Mouse (Mus musculus) monocyte, adult 5-6 weeks (primary cell): Measurements from ENCODE around the gene Samd14. TPM values are rescaled to one million over a fixed set of nuclear protein-coding genes. Genes with fewer than 3 reads are reported as not detected.
A peak's percentile ranks its signal among the peaks of the same experiment; 100 is the strongest.

ENCODE experiments used
- ATAC-seq: fragments of 153-309, 156-312 bp; replicated peaks from 2 replicates; pipeline ENCODE4 v1.8.0; 2017; ENCODE audit warnings: mild to moderate bottlenecking; ENCODE audit not compliant: low TSS enrichment, insufficient number of reproducible peaks, severe bottlenecking, poor library complexity, low FRiP score
- total RNA-seq: library from RNA; stranded (forward); fragments of 200-1000, 200-491, 200-594 nt; gene quantifications from 3 replicates; pipeline ENCODE4 v1.2.3, GENCODE M21; 2017

Gene Samd14
- total RNA-seq, 1 experiment from 2014 or later = 0.38 TPM

GRCm38 (mm10) chr11:95044185-95044870 is 34.6 kb downstream of the Samd14 start:
- ATAC-seq = no peak

DNA sequence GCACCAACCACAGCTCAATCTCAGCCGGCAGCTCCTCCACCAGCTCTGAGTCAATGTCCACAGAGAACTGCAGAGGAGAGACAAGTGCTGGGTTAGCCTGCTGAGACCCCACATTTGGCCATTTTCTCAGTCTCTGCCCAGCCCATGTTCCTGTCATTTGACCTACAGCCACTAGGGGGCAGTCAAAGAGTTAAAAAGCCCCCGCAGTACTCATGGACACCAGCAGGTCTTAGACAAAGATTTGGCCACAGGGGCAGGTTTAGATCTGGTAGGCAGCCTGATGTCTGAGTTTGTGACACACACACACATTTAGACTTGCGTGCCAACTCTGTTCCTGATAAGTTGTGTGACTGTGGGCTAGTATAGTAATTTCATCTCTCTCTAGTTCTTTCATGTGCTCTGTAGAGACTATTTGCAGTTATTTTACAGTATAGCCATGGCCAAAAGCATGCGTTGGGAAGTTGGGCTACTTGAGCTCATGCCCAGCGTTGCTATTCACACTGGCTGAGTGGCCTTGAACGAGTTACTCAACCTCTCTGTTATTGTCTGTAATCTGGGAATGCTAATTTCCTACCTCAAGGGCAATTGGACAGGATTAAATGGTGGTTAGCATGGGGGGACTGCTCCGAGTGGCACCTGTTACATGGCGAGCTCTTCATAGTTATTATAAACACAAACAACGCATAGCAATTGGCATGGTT is 37.5 kb downstream of the Samd14 start:
- ATAC-seq = peak; percentile 80

DNA sequence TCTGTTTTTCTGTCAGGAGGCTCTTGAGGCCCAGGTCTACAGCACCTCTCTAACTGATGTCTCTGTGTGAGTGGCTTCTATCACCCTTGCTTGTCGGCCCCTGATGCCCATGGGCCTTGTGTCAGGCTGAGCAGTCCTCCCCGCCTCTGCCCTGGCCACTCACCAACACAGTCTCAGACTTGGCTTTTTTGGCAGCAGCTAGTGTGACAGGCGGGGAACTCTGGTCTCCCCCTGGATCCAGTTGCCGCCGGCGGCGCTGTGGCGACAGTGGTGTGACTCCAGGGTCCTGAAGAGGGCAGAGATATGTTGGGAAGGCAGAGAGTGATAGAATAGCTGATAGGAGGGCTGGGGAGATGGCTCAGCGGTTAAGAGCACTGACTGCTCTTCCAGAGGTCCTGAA is 43.4 kb downstream of the Samd14 start:
- no peak for ATAC-seq

DNA sequence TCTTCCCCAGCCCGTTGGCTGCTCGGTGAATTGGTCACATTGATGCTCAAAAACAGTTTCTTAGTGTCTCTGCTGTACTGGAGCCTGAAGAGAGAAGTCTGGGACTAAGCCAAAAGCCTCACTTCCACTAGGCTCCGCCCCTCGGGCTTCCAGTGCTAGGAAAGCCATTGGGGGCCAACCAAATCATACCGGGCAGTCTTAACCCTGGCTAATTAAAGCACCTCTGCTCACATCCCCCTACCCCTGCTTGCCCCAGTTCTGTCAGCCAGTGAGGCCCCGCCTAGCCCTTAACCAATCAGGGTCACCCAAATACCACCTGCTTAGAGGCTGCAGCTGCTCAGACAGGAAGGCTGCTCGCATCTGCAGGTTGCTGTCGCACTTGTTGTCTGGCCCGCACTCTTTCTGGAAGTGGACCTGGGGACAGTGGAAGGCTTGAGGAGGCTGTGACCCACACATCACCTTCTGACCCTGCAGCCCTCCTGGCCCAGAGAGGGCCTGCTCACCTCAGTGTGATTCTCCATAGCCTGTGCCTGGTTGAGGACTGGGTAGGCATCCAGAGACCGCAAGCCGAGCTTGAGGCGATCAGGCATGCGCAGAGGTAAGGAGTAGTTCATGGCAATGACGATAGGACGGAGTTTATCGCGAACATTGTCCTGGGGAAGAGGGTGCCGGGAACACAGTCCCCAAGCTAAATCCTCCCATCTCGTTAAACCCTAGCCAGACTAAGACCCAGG is 47.3 kb downstream of the Samd14 start:
- no peak for ATAC-seq

DNA sequence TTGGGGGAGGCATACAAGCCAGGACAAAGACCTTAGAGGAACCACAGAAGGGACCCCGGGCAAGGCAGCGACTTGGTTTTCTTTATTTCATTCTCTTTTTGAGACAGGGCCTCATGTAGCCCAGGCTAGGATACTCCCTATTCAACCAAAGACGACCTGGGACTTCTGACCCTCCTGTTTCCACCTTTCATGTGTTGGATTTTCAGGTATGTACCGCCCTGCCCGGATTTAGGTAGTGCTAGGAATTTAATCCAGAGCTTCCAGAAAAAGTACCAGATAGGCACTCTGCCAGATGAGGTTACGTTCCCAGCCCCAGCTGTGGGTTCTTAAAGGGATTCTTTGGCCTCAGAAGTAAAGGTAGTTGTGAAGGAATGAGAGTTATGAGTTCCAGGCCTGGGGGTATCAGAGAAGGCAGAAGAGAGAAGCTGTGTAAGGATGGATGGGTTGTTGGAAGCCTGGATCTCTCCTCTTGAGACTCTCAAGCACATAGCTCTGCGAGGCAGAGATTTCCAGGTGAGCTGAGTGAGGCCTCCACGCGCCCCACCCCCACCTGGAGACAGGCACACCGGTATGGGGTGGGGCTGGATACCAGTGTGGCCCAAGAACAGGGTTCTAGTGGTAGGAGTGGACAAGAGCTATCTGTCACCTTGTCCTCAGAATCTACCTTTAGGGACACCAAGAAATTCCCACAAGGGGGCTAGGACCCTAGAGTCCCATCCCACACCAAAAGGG is 59.7 kb downstream of the Samd14 start:
- no peak for ATAC-seq

GRCm38 (mm10) chr11:95070140-95071107 is 60.7 kb downstream of the Samd14 start:
- no peak for ATAC-seq

DNA sequence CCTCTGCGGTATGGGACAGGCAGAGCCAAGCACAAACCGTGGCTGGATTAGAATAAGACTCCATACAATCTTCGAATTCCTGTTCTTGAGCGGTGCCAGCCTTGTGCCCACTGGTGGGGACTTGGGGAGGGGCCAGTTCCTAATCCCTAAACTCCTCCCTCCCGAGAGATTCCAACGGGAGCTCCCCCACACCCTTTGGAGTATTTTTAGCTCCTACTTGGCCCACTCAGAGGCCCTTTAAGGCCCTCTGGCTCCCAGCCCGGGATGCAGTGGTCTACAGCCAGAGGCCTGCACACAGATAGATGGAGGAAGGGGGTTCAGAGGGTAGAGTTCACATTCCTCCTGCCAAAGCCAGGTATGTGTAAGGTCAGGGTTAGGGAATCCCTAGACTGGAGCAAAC is 61.6 kb downstream of the Samd14 start:
- no peak for ATAC-seq

- no peak for ATAC-seq
These were observed 62.5 kb downstream of the Samd14 start for GRCm38 (mm10) chr11:95072136-95072535.

DNA sequence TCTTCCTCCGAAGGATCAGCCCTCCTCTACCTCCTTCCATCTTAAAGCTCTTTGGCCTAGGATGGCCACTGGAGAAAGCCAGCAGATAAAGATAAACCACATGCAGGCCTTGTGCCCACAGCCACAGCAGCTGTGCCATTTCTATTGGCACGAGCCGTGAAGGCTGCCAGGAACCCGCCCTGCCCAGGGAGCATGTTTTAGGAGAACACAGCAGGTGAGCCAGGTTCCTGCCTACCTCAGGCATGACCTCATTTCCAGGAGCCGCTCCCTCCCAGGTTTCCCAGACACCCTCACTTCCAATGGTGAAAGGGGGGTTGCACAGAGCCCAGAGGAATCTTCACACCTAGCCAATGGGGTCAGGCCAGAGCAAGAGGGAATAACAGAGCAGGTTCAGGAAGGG is 63.1 kb downstream of the Samd14 start:
- ATAC-seq = no peak

DNA sequence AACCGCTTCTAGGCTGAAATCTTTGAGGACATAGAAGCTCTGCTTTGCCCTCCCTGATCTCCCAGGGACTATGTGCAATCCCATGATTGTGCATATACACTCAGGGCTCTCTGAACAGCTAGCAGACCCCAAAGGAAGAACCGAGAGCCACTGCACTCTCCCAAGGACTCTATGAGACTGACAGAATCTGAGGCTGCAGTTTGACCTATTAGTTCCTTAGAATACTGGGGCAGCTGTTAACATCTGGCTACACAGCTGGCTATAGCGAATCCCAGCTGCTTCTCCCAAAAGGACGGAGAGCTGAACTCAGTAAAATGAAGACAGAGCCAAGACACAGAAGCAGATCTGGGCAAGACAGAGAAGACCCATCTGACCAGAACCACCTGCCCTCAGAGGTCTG is 64.2 kb downstream of the Samd14 start:
- ATAC-seq = no peak

GRCm38 (mm10) chr11:95074694-95075093 is 65.0 kb downstream of the Samd14 start:
- ATAC-seq = no peak

GRCm38 (mm10) chr11:95075197-95076040 is 65.7 kb downstream of the Samd14 start:
- no peak for ATAC-seq

Other genes starting within 250 kb of the Samd14 start
- not detected in 3 replicates for gene Tmem92, start 227.2 kb upstream of the Samd14 start, total RNA-seq
- not detected in 3 replicates for gene Col1a1, start 73.7 kb upstream of the Samd14 start, total RNA-seq
- gene Hils1, start 42.3 kb upstream of the Samd14 start, total RNA-seq = 2.5 TPM in 1 of 3 replicates, not detected in the others
- gene Sgca, start 33.6 kb upstream of the Samd14 start, total RNA-seq = not detected in 3 replicates
- gene Ppp1r9b, start 18.8 kb upstream of the Samd14 start, total RNA-seq = 127 to 216 TPM (median 141 TPM) in 3 replicates
- 2.8 to 14.5 TPM (median 4.8 TPM) in 3 replicates for gene Pdk2, start 31.5 kb downstream of the Samd14 start, total RNA-seq
- gene Itga3, start 66.9 kb downstream of the Samd14 start, total RNA-seq = 0.75 to 1.2 TPM (median 0.97 TPM) in 3 replicates
- gene Dlx3, start 110.2 kb downstream of the Samd14 start, total RNA-seq = not detected in 3 replicates
- not detected in 3 replicates for gene Dlx4, start 136.4 kb downstream of the Samd14 start, total RNA-seq